Mouse (Mus musculus) c-Kit-positive CD71-positive TER-119-negative erythroid progenitor cells, embryonic 14.5 days (primary cell): Measurements from ENCODE around the gene Srpx2.

Experiments
- DNase-seq: peaks from one replicate; pipeline ENCODE4 v3.0.0-alpha.2; 2013; ENCODE audit warnings: low read depth

Srpx2 gene

GRCm38 (mm10) chrX:133908261-133908660 lies at the start of gene Srpx2:
Srpx2 (plus strand) TSS chrX:133908426.
- DNase-seq = no peak

- no peak for DNase-seq
Measured at GRCm38 (mm10) chrX:133869743-133870142, 38.5 kb upstream of the Srpx2 start.

- no peak for DNase-seq
Measured at GRCm38 (mm10) chrX:133887308-133887707, 20.9 kb upstream of the Srpx2 start.

GRCm38 (mm10) chrX:133888111-133888510 lies 20.1 kb upstream of the Srpx2 start:
- no peak for DNase-seq

GRCm38 (mm10) chrX:133898014-133898542 lies 10.1 kb upstream of the Srpx2 start, which contains the start of gene Tspan6:
Tspan6 (minus strand) TSS chrX:133898429.
- DNase-seq = peak; percentile 65

GRCm38 (mm10) chrX:133911397-133912103 lies 3.3 kb downstream of the Srpx2 start:
- DNase-seq = no peak

- DNase-seq = no peak
Measured at GRCm38 (mm10) chrX:133913006-133913405, 4.8 kb downstream of the Srpx2 start.

- no peak for DNase-seq
Measured at GRCm38 (mm10) chrX:133914219-133914618, 6.0 kb downstream of the Srpx2 start.

- DNase-seq = no peak
Measured at GRCm38 (mm10) chrX:133921187-133921586, 13.0 kb downstream of the Srpx2 start.

- no peak for DNase-seq
Measured at GRCm38 (mm10) chrX:133926760-133927159, 18.5 kb downstream of the Srpx2 start.

GRCm38 (mm10) chrX:133931302-133932013 lies 23.2 kb downstream of the Srpx2 start:
- peak; percentile 24 for DNase-seq

- DNase-seq = peak; percentile 5
Measured at GRCm38 (mm10) chrX:133936605-133937225, 28.5 kb downstream of the Srpx2 start.

- no peak for DNase-seq
Measured at GRCm38 (mm10) chrX:133939561-133939960, 31.3 kb downstream of the Srpx2 start.

- DNase-seq = peak; percentile 27
Measured at GRCm38 (mm10) chrX:133947427-133947826, 39.2 kb downstream of the Srpx2 start.

GRCm38 (mm10) chrX:133954661-133955060 lies 46.4 kb downstream of the Srpx2 start:
- no peak for DNase-seq

GRCm38 (mm10) chrX:133960617-133961016 lies 52.4 kb downstream of the Srpx2 start:
- no peak for DNase-seq

GRCm38 (mm10) chrX:133964615-133965014 lies 56.4 kb downstream of the Srpx2 start:
- no peak for DNase-seq

- no peak for DNase-seq
Measured at GRCm38 (mm10) chrX:133981231-133982002, 73.2 kb downstream of the Srpx2 start, which contains the start of gene Sytl4. Sytl4 (minus strand) TSS chrX:133981812.
